Mouse (Mus musculus) ovary, postnatal 14 days (tissue): ENCODE measurements around the gene Hps6.
A peak's percentile ranks its signal among the peaks of the same experiment; 100 is the strongest.
"Not testable (repeated sequence)": the region's sequence is repeated elsewhere in the genome, so short reads cannot be mapped to it uniquely, and the experiment has no call there.

ENCODE experiments used
- DNase-seq: peaks from one replicate; pipeline ENCODE4 v3.0.0; 2022; ENCODE audit warnings: low spot score

Hps6 gene

DNA sequence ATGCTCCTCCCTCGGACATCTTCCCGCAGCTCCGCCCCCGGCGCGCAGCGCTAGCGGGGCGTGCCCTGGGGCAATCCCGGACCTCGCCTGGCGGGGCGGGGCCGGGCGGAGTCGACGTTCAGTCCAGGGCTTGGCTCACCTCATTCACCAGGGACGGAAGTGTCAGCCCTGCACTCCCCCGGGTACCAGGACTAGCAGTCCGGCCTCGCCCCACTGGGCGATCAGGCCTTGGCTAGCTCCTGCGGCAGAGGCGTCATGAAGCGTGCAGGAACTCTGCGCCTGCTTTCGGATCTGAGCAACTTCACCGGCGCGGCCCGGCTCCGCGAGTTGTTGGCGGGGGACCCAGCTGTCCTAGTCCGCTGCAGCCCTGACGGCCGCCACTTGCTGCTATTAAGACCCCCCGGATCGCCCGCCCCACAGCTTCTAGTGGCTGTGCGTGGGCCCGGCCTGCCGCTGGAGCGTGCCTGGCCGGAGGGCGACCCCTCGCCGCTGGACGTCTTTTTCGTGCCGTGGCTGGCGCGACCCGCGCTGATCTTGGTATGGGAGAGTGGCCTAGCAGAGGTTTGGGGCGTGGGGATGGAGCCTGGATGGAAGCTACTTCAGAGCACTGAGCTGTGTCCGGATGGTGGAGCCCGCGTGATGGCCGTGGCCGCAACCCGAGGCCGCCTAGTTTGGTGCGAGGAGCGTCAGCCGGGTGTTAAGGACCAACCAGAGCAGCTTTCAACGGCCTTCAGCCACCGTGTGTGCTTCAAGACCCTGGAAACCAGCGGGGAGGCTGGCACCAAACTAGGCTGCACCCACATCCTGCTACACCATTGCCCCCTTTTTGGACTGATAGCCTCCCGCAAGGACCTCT, at the start of gene Hps6:
Hps6 (plus strand) TSS at position 138 of the 856 bp plus-strand sequence.
- DNase-seq, result peak; percentile 78

GRCm38 (mm10) chr19:45956736-45957135, 46.6 kb upstream of the Hps6 start:
- no peak for DNase-seq

DNA sequence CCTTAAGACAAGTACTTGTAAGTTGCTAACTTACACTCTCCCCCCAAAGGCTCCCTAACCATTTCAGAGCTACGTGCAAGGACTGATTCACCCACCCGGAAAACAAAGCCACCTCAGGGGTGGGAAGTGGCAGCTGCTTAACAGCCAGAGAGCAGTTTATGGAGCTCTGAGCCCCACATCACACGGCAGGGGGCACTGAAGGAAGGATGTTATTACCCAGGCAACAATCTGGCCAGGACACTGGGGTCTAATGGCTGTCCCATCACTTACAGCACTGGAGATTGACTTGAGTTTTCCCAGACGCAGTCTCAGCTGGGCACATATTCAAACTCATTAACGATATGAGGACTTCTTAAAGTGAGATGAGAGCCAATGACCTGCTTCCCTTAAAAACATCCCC, 42.5 kb upstream of the Hps6 start:
- DNase-seq, result no peak

DNA sequence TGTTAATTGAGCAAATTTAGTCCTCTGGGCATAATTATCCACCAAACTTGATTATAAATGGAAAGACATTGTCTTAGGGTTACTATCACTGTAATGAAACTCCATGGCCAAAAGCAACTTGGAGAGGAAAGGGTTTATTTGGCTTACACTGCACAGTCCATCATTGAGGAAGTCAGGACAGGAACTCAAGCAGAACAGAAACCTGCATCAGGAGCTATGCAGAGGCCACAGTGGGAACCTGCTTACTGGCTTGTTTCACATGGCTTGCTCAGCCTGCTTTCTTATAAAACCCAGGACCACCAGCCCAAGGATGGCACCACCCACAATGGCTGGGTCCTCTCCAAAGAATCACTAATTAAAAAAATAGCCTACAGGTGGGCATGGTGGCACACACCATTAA, 18.9 kb upstream of the Hps6 start:
- no peak for DNase-seq

- no peak for DNase-seq
These were observed 15.1 kb upstream of the Hps6 start for GRCm38 (mm10) chr19:45988238-45988637.

DNA sequence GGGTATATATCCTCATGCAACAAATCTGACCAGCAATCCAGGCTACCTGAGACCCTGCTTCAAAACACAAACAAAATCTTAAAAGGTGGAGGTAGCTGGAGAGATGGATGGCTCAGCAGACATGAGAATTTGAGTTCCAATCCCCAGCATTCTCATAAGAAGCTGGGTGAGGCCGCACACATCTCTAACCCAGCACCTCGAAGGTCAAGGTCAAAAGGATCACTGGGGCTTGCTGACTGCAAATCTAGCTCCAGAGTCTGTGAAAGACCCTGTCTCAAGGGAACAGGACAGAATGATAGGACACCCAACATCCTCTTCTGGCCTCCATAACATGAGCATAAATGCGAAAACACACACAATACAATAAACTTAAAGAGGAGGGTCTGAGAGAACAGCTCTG, 12.1 kb upstream of the Hps6 start:
- DNase-seq, result no peak

DNA sequence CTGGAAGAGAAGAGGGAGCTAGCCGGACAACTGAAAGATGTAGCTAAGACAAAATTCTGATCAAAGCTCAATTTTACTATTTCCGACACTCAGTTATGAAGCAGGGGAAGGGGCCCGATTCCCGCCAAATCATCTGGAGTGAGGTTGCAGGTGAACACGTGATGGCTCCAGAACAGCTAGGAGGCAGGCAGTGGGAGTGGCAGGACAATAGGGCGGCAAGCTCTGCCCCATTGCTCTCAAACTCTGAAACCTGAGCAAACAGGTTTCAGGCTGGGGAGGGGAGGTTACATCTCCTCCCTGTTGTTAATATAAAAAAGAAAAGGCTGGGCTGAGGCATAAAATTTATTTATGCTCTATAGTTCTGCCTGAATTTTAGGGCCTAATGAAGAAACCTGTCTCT, 9.9 kb upstream of the Hps6 start:
- not testable (repeated sequence) for DNase-seq

DNA sequence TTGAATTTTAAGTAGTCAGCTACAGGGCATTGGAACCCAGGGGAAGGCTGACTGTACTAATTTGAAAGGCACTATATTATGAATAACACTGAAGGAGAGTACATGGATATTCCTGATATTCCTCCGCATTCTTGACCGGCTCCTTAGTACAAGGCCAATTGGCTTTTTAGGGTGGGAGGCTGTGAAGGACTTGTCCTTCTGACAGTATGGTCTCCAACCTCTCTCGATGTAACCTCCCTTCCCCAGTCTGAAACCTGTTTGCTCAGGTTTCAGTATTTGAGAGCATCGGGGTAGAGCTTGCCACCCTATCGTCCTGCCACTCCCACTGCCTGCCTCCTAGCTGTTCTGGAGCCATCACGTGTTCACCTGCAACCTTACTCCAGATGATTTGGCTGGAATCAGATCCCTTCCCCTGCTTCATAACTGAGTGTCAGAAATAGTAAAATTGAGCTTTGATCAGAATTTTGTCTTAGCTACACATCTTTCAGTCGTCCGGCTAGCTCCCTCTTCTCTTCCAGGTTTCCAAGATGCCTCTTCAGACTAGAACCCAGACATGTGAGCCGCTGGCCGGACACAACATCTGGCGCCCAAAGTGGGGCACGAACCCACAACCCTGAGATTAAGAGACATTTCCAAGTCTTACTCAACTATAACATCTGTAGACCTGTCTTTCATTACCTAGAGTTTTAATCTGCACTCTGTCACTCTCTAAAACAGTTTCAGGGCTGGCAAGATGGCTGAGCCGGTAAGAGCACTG, 9.1 kb upstream of the Hps6 start:
- no peak for DNase-seq

- DNase-seq, result no peak
These were observed 5.9 kb upstream of the Hps6 start for GRCm38 (mm10) chr19:45997365-45997764.

DNA sequence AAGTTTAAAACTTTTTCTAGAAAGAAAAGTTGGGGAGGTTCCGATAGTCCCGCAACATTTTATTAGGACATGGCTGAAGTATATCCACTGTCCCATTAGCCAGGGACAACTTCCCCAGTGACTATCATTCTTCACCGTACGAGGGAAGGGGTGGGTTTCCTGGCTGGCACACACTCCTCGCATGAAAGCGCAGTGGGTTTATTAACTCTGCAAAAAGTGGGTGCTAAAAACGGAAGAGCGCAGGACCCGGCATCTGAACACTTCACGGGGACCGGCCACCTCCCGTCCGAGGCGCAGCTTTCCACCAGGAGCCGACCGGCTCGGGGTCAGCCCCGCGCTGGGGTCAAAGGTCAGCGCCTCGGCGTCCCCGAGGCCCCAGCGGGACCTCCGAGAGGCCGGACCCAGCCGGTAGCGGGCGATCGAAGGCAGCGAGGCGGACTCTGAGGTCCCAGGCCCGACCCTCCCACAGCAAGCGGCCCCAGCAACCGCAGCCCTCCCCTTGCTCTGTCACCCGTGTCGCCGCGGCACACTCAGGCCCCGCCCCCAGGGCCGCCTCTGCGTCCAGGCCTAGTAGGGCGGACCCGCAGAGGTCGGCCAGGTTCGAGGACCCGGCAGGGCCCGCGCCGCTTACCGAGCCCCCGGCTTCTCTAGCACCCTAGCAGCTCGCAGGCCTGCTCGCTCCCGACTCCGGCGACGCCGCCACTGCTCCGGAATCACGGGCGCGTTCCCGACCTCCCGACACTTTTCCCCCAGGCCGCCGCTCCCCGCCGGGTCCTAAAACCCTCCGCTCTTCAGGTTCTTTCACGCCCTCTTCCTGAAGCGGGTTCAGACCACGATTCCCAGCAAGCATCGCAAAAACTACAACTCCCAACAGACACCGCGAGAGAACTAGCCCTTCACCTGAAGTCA, 5.3 kb upstream of the Hps6 start, which contains the start of gene Armh3:
Armh3 (minus strand) TSS at position 704 of the 909 bp plus-strand sequence.
- peak; percentile 81 for DNase-seq

DNA sequence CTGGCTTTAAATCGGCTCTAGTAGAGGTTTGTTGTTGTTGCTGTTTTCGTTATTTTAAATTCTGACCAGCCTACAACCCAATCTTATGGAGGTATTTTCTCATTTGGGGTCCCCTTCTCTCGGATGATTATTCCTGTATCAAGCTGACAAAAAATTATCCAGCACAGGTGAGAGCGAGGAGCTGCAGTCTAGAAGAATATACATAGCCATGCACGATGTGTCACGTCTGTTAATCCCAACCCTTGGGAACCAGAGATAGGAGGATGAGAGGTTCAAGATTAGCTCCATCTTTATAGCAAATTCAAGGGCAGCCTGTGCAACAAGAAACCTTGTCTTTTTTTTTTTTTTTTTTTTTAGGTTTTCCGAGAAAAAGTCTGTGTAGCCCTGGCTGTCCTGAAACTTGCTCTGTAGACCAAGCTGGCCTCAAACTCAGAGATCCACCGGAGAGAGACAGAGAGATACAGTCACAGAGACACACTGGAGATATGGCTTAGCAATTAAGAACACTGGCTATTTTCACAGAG, 4.6 kb upstream of the Hps6 start:
- DNase-seq, result no peak

DNA sequence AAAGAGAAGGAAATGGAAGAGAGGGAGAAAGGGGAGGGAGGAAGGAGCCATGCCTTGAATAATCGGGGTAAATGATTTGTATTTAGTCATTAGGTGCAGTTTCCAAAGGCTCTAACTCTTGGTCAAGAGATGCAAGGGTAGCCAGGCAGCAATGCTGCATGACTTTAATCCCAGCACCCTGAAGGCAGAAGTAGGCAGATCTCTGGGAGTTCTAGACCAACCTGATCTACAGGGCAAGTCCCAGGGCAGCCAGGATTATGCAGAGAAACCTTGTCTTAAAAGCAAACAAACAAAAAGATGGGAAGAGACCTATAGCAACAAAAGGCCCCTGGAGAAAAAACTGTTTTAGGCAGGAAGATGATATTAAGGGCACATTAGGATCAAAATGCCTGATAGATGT, 3.9 kb upstream of the Hps6 start:
- no peak for DNase-seq

GRCm38 (mm10) chr19:46002279-46002678, 1.0 kb upstream of the Hps6 start:
- DNase-seq, result no peak

DNA sequence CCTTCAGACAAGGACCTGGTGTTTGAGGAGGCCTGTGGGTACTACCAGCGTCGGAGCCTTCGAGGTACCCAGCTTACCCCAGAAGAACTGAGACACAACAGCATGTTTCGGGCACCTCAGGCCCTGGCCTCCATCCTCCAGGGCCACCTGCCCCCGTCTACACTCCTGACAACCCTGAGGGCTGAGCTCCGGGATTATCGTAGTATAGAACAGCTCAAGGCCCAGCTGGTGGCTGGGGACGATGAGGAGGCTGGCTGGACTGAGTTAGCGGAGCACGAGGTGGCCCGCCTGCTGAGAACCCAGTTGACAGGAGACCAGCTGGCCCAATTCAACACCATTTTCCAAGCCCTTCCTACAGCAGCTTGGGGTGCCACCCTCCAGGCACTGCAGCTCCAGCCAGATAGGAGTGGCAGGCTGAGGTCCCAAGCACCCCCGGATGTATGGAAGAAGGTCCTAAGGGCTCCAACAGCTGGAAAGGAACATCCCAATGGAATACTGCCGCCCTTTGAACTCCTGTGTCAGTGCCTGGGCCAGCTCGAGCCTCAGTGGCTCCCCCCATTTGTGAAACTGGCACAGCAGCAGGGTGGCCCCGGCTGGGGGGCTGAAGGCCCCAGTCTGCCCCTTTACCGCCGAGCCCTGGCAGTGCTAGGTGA, 1.6 kb downstream of the Hps6 start:
- no peak for DNase-seq

DNA sequence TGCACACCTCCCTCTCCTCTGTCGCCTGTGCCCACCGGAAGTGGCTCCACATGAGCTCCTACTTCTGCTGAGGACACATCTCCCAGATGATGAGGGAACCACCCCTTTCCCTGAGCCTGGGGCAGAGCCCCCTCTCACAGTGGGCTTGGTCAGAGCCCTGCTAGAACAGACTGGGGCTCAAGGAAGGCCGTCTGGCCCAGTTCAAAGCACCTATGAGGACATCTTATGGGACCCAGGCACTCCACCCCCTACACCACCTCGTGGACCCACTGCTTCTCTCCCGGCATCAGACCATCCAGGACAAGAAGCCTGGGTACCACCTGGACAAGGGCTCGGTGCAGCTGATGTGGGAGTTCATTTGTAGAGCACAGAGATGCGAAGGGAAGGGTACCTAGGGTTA, 2.4 kb downstream of the Hps6 start:
- no peak for DNase-seq

DNA sequence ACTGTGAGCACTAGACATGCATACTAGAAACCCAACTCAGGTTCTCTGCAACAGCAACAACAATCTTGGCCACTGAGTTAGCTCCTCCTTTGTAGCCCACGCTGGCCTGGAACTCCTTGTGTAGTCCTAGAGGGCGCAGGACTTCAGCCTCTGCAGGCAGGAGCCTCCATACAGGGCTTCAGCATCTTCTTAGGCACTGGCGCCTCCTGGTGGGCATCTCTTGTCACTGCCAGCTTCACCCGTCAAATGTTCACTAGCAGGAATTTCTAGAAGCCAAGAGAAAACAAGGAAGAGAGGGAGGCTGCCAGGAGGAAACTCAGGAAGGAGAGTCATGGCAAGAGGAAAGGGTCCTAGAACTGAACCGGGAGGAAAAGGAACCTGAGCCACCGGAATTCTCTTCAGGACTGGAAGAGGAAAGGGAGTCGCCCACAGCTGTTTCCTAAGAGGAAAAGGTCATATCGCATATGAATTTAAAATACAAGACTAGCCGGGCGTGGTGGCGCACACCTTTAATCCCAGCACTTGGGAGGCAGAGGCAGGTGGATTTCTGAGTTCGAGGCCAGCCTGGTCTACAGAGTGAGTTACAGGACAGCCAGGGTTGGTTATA, 11.4 kb downstream of the Hps6 start:
- DNase-seq, result peak; percentile 88

DNA sequence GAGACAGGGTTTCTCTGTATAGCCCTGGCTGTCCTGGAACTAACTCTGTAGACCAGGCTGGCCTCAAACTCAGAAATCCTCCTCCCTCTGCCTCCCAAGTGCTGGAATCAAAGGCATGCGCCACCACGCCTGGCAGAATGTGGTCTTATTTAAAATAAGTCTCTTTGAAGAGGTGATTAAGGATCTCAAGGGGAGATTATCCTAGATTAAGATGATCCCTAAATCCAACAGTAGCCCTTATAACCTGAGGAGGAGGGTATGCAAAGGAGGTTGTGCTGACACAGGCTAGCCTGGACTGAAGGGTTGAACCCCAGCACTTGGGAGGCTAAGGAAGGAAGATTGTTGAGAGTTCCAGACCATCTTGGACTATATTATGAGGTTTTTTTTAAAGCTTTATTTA, 12.7 kb downstream of the Hps6 start:
- no peak for DNase-seq

DNA sequence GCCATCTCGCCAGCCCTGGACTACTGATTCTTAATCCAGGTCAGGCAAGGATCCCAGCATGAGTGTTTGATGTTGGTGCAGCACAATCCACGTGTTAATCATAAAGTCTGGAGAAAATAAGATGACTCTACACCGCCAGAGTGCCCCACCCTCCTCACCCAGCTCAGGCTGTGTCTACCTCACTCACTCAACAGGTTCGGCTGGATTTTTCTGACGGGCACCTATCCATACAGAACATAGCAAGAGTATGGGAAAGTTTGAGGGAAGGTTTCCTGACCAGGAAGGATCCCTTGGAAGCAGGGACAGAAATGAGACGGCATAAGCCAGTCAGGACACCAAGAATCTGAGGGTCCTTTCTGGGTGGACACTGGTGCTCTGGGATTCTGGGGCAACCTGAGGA, 21.7 kb downstream of the Hps6 start:
- no peak for DNase-seq

DNA sequence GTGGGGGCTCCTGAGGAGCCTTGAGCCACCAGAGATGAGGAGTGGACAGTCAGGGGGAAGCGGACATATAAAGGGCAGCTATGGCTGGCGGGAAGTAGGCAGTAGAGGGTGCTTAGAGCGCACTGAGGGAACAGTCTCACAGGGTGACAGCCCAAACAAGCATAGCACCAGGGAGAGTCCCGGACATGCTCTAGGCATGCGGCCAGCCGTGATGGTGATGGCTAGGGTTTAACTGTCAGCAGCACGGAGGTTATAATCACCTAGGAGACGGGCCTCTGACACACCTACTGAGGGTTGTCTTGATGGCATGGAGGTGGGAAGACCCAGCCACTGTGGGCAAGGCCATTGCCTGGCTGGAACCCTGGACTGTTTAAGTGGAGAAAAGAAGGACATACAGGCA, 23.3 kb downstream of the Hps6 start:
- no peak for DNase-seq

DNA sequence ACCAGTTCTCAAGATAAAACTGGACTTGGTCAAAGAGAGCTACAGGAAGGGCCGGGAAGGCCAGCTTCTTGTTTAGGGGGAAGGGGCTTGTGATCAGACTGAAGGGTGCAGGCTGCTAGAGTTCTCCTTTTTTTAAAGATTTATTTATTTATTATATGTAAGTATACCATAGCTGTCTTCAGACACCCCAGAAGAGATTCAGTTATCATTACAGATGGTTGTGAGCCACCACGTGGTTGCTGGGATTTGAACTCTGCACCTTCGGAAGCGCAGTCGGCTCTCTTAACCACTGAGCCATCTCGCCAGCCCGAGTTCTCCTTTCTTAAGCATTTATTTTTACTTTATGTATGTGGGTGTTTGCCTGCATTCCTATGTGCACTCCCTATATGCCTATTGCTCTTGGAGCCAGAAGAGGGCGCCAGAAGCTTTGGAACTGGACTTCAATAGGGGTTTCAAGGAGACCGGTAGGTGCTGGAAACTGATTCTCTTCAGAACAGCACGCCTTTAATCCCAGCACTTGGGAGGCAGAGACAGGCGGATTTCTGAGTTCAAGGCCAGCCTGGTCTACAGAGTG, 25.5 kb downstream of the Hps6 start:
- DNase-seq, result no peak

- no peak for DNase-seq
These were observed 26.3 kb downstream of the Hps6 start for GRCm38 (mm10) chr19:46029652-46030051.
